Comparison of ENCODE assay signal across 9 mouse cellular contexts in genomic region chr14:29721131-29721487, GRCm38 (mm10). TPM values are rescaled to one million over a fixed set of nuclear protein-coding genes. Genes with fewer than 3 reads are reported as not detected.
DNase-seq lines count a peak whose midpoint lies in the region; ATAC-seq and TF ChIP-seq lines count a peak whose summit lies in the region.
"Had no signal": no experiment of that assay in that cellular context is flagged by ENCODE, and none has a peak within 500 bp of the region (broad histone marks: within the 10 kb centered on the region; RNA-seq: fewer than 3 reads in every experiment).

No protein-coding gene starts in this region.

- peak; percentile 17; the same call in 1 of the 2 replicates for ATAC-seq in neural tube, embryonic 11.5 days (ENCODE audit: insufficient read depth, low FRiP score, low TSS enrichment)
- no peak for ATAC-seq in liver, embryonic 12.5 days
- ATAC-seq in erythroid progenitor cell, adult 5-6 weeks (replicated peaks; ENCODE audit: low FRiP score, poor library complexity, severe bottlenecking), result no peak

- no peak for TF ChIP-seq POLR2A in cerebellum, adult 2 months (IDR thresholded peaks at IDR 0.05; ENCODE audit: borderline replicate concordance, insufficient read depth, low read length)

- H3K9ac ChIP-seq in neural tube, embryonic 11.5 days (ENCODE audit: low read length), result peak overlapping the region; percentile 75
- no peak overlapping the region for H3K9ac ChIP-seq in liver, embryonic 12.5 days

- no peak overlapping the region for H3K27ac ChIP-seq in cerebellum, adult 2 months (ENCODE audit: insufficient read depth, low read length)
- H3K27ac ChIP-seq in neural tube, embryonic 11.5 days (ENCODE audit: low read depth, low read length), result peak overlapping the region; percentile 76; the same call in 1 of the 2 replicates
- H3K27ac ChIP-seq in liver, embryonic 12.5 days, result no peak overlapping the region
- H3K27ac ChIP-seq: macrophage had no signal

- TF ChIP-seq CTCF in cerebellum, adult 2 months (IDR thresholded peaks at IDR 0.05; ENCODE audit: borderline replicate concordance, insufficient read depth, low read depth, low read length), result no peak

- DNase-seq in cerebellum, adult 2 months, result no peak
- no peak for DNase-seq in cerebellum, postnatal 36 days
- no peak for DNase-seq in neural tube, embryonic 11.5 days (ENCODE audit: low spot score)
- DNase-seq in neural tube, embryonic 10.5 days (ENCODE audit: extremely low spot score, low spot score), result no peak
- no peak for DNase-seq in urinary bladder, postnatal 25 days (ENCODE audit: low spot score)
- no peak for DNase-seq in frontal cortex, postnatal 25 days (ENCODE audit: low spot score in 2 of 2)

- H3K4me2 ChIP-seq in neural tube, embryonic 11.5 days (ENCODE audit: low read depth), result peak overlapping the region; percentile 98
- H3K4me2 ChIP-seq in liver, embryonic 12.5 days, result peak overlapping the region; percentile 71

- H3K27me3 ChIP-seq in cerebellum, adult 2 months (ENCODE audit: control insufficient read depth, insufficient read depth, low read length), result no peaks in the 10 kb centered on the region
- H3K27me3 ChIP-seq in neural tube, embryonic 11.5 days (ENCODE audit: control insufficient read depth, insufficient read depth, low read length), result peaks cover 47% of the 10 kb centered on the region
- H3K27me3 ChIP-seq in liver, embryonic 12.5 days (replicated peaks), result peaks cover 87% of the 10 kb centered on the region

- no peaks in the 10 kb centered on the region for H3K36me3 ChIP-seq in neural tube, embryonic 11.5 days (ENCODE audit: control insufficient read depth, insufficient read depth, low read length)
- H3K36me3 ChIP-seq in liver, embryonic 12.5 days, result no peaks in the 10 kb centered on the region

- H3K4me1 ChIP-seq in cerebellum, adult 2 months (ENCODE audit: control insufficient read depth, insufficient read depth, low read length), result peaks cover 6% of the 10 kb centered on the region; the same call in 1 of the 2 replicates
- no peaks in the 10 kb centered on the region for H3K4me1 ChIP-seq in neural tube, embryonic 11.5 days (ENCODE audit: control insufficient read depth, insufficient read depth, low read length)
- peaks cover 6% of the 10 kb centered on the region; the same call in 1 of the 2 replicates for H3K4me1 ChIP-seq in liver, embryonic 12.5 days

- whole genome bisulfite sequencing in cerebellum, adult 2 months, result under 1% methylated on average over 11 of the region's 11 CpGs
- WGBS in neural tube, embryonic 11.5 days, result under 1% methylated on average over 11 of the region's 11 CpGs
- 4% methylated on average over 11 of the region's 11 CpGs for WGBS in liver, embryonic 12.5 days (ENCODE audit: insufficient replicate concordance)

- H3K4me3 ChIP-seq in cerebellum, adult 2 months (replicated peaks; ENCODE audit: insufficient read depth, low read depth, low read length), result peak overlapping the region; percentile 66
- peak overlapping the region; percentile 68 for H3K4me3 ChIP-seq in neural tube, embryonic 11.5 days (ENCODE audit: low read depth, low read length)
- peak overlapping the region; percentile 49 for H3K4me3 ChIP-seq in liver, embryonic 12.5 days

- no peaks in the 10 kb centered on the region for H3K9me3 ChIP-seq in neural tube, embryonic 11.5 days (ENCODE audit: control insufficient read depth, low read length)
- no peaks in the 10 kb centered on the region for H3K9me3 ChIP-seq in liver, embryonic 12.5 days (replicated peaks)

RNA-seq across cellular contexts. Expression of gene Cacna2d3, which starts 0.6 kb away (rescaled TPM):
- 40.2 and 40.3 TPM in 2 replicates for polyA plus RNA-seq in cerebellum, adult 2 months (2012; rRNA removed)
- 18.0 and 19.1 TPM in 2 replicates for polyA plus RNA-seq in neural tube, embryonic 11.5 days (2014; fragmentation: Nextera tagmentation; extraction: Ambion mirVana)
- polyA plus RNA-seq in liver, embryonic 12.5 days (2016; fragmentation: Nextera tagmentation; extraction: Ambion mirVana), result 0.39 and 0.48 TPM in 2 replicates
- not detected in 2 replicates for total RNA-seq in erythroid progenitor cell, adult 5-6 weeks (2015; ENCODE audit: low replicate concordance)
- 0.08 TPM in 1 of 2 replicates, not detected in the other for total RNA-seq in erythroid progenitor cell, adult 5-6 weeks (2017; ENCODE audit: low replicate concordance)
- polyA plus RNA-seq: macrophage had no signal

Comparison
In these comparisons a context has a peak if more than half of its experiments do, and no peak if none do; other contexts are left out.
1. RNA of gene Cacna2d3, which starts 0.6 kb away (polyA plus RNA-seq): 40.2 to 40.3 TPM in cerebellum, adult 2 months and 18.0 to 19.1 TPM in neural tube, embryonic 11.5 days; 0.39 to 0.48 TPM in liver, embryonic 12.5 days; every median in the first group is over 10 times any median in the second.
2. Peak in every context shown above with its lines, with median percentiles within 50 percentile points of each other: H3K4me3 ChIP-seq.